Mouse (Mus musculus): ENCODE data around the gene Palld.

Gene Palld

DNA sequence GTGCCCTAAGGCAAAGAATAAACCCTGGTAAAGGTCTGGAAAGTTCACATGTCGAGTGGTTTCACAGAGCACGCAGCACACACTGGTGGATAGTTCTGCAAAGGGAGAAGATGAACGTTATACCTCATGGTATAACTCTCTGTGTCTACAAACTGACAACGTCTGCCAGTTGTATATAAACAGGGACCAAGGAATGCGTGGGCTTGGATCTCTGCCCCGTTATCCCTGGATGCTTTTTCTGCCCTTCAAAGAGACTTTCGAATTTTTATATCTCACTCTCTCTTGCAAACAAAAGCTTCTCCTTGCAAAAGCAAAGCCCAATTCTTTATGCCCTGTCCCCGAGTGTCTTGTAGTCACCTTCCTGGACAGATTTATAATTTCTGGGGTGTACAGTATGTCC is 319.9 kb downstream of the Palld start:
- TF ChIP-seq POU5F1 (IDR thresholded peaks at IDR 0.05; ENCODE audit: borderline replicate concordance, low read length) (no peak), CTCF (conservative IDR thresholded peaks at IDR 0.05; ENCODE audit: low read length) (no peak), NANOG (IDR thresholded peaks at IDR 0.05; ENCODE audit: borderline replicate concordance, low read length) (no peak)
- peaks cover 7% of the 10 kb centered on the region for H3K27me3 ChIP-seq (ENCODE audit: insufficient read depth, low read length)
- H3K4me3 ChIP-seq (replicated peaks; ENCODE audit: low read length), result no peak overlapping the region
- H3K9me3 ChIP-seq (ENCODE audit: low read length), result no peaks in the 10 kb centered on the region
- no peaks in the 10 kb centered on the region for H3K36me3 ChIP-seq (ENCODE audit: insufficient read depth, low read length)
- peaks cover 7% of the 10 kb centered on the region for H3K4me1 ChIP-seq (replicated peaks; ENCODE audit: low read depth, low read length)

DNA sequence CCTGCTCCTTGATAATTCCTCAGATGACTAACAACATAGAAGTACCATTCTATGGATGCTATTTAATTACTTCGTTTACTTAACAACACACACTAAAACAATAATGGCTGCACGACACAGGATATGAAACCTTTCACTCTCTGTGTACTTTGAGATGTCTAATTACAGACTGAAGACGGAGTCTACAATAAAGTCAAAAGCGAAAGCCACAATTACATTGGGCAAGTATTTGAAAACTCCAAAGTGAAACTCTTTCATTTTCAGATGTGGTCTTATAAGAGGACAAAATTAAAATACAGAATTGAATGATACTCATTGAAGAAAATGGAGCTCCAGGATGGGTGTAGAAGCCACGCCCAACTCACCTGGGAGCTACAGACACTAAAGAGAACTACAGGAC is 321.2 kb downstream of the Palld start:
- Histone ChIP-seq H3K4me3 (replicated peaks; ENCODE audit: low read length) (no peak overlapping the region), H3K36me3 (ENCODE audit: insufficient read depth, low read length) (no peaks in the 10 kb centered on the region), H3K4me1 (replicated peaks; ENCODE audit: low read depth, low read length) (peaks cover 7% of the 10 kb centered on the region), H3K27me3 (ENCODE audit: insufficient read depth, low read length) (0 out of 2 replicates have a peak, but pooled peaks cover 1% of the 10 kb centered on the region), H3K9me3 (ENCODE audit: low read length) (no peaks in the 10 kb centered on the region)
- TF ChIP-seq NANOG (IDR thresholded peaks at IDR 0.05; ENCODE audit: borderline replicate concordance, low read length) (no peak), POU5F1 (IDR thresholded peaks at IDR 0.05; ENCODE audit: borderline replicate concordance, low read length) (no peak), CTCF (conservative IDR thresholded peaks at IDR 0.05; ENCODE audit: low read length) (no peak)

- TF ChIP-seq POU5F1 (IDR thresholded peaks at IDR 0.05; ENCODE audit: borderline replicate concordance, low read length) (no peak), CTCF (conservative IDR thresholded peaks at IDR 0.05; ENCODE audit: low read length) (no peak), NANOG (IDR thresholded peaks at IDR 0.05; ENCODE audit: borderline replicate concordance, low read length) (no peak)
- Histone ChIP-seq H3K27me3 (ENCODE audit: insufficient read depth, low read length) (no peaks in the 10 kb centered on the region), H3K36me3 (ENCODE audit: insufficient read depth, low read length) (no peaks in the 10 kb centered on the region), H3K9me3 (ENCODE audit: low read length) (no peaks in the 10 kb centered on the region), H3K4me1 (replicated peaks; ENCODE audit: low read depth, low read length) (peaks cover 4% of the 10 kb centered on the region), H3K4me3 (replicated peaks; ENCODE audit: low read length) (no peak overlapping the region)
These were observed 322.7 kb downstream of the Palld start for GRCm38 (mm10) chr8:61579831-61580230.

DNA sequence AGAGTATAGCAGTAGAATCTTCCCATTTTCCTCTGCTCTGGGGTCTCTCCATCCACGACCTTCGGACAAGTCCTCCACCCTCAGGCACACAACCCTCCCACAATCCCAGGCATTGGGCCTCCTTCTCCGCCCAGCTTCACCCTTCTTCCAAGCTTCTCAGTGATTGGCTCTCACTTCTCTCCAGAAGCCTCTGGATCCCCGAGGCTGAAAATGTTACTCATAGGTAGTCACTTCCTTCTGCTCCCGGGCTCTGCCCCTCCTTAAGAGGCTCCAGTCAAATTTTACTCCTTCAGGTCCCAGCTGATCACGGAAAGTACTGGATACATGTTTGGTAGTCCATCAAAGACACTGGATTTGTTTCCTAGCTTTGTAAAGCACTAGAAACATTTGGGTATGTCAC is 323.7 kb downstream of the Palld start:
- H3K9me3 ChIP-seq (ENCODE audit: low read length), result no peaks in the 10 kb centered on the region
- no peak for TF ChIP-seq POU5F1 (IDR thresholded peaks at IDR 0.05; ENCODE audit: borderline replicate concordance, low read length)
- TF ChIP-seq NANOG (IDR thresholded peaks at IDR 0.05; ENCODE audit: borderline replicate concordance, low read length), result no peak
- no peak for TF ChIP-seq CTCF (conservative IDR thresholded peaks at IDR 0.05; ENCODE audit: low read length)
- no peaks in the 10 kb centered on the region for H3K4me1 ChIP-seq (replicated peaks; ENCODE audit: low read depth, low read length)
- no peaks in the 10 kb centered on the region for H3K36me3 ChIP-seq (ENCODE audit: insufficient read depth, low read length)
- H3K27me3 ChIP-seq (ENCODE audit: insufficient read depth, low read length), result no peaks in the 10 kb centered on the region
- no peak overlapping the region for H3K4me3 ChIP-seq (replicated peaks; ENCODE audit: low read length)

DNA sequence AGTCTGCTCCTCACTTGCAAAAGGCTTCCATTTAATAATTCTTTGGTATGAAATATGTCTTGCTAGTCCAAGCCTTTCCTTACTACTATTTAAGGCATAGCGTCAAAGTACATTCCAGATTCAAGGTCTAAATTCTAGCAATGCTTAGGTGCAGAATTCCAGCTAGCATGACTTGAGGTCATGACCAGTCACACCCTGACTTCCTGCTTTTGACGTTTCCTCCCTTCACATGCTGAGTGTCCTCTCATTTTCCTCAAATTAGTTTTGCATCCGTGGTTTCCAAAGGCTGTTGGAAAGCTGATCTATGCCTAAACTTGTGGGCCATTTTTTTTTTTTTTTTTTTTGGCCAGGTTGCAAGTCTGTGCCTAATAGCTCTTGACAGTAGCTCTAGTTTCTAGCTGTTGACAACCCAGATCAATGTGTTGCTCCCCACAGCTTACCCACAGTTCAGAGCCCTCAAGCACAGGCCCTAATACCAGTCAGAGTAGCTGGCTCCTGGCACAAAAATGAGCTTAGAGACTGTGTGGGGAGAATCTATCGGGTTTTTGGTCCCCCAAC is 327.3 kb downstream of the Palld start:
- Histone ChIP-seq H3K4me3 (replicated peaks; ENCODE audit: low read length) (no peak overlapping the region), H3K27me3 (ENCODE audit: insufficient read depth, low read length) (no peaks in the 10 kb centered on the region), H3K9me3 (ENCODE audit: low read length) (no peaks in the 10 kb centered on the region), H3K36me3 (ENCODE audit: insufficient read depth, low read length) (no peaks in the 10 kb centered on the region), H3K4me1 (replicated peaks; ENCODE audit: low read depth, low read length) (no peaks in the 10 kb centered on the region)
- no peak for TF ChIP-seq NANOG (IDR thresholded peaks at IDR 0.05; ENCODE audit: borderline replicate concordance, low read length)
- TF ChIP-seq POU5F1 (IDR thresholded peaks at IDR 0.05; ENCODE audit: borderline replicate concordance, low read length), result no peak
- no peak for TF ChIP-seq CTCF (conservative IDR thresholded peaks at IDR 0.05; ENCODE audit: low read length)

DNA sequence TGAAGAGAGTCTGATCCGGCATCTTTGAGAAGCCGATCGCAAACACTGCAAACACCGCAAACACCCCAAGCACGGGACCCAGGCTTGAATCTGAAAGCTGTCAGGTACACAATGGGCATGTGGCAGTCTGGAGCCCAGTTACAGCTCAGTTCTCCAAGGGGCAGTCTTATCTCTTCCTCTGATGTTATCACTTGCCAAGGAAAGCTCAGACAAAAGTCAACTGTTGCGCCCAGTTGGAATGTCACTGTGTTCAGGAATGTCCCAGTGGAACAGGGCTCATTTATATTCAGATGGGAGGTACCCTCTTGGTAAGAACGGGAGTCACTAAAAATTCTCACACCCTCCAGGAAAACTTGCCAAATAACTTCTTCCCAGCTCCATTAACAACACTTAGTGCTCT is 328.0 kb downstream of the Palld start:
- H3K4me1 ChIP-seq (replicated peaks; ENCODE audit: low read depth, low read length), result no peaks in the 10 kb centered on the region
- TF ChIP-seq NANOG (IDR thresholded peaks at IDR 0.05; ENCODE audit: borderline replicate concordance, low read length) (no peak), POU5F1 (IDR thresholded peaks at IDR 0.05; ENCODE audit: borderline replicate concordance, low read length) (no peak), CTCF (conservative IDR thresholded peaks at IDR 0.05; ENCODE audit: low read length) (no peak)
- H3K27me3 ChIP-seq (ENCODE audit: insufficient read depth, low read length), result no peaks in the 10 kb centered on the region
- no peaks in the 10 kb centered on the region for H3K36me3 ChIP-seq (ENCODE audit: insufficient read depth, low read length)
- no peak overlapping the region for H3K4me3 ChIP-seq (replicated peaks; ENCODE audit: low read length)
- H3K9me3 ChIP-seq (ENCODE audit: low read length), result no peaks in the 10 kb centered on the region

GRCm38 (mm10) chr8:61573179-61573937 is 329.1 kb downstream of the Palld start:
- no peaks in the 10 kb centered on the region for H3K9me3 ChIP-seq (ENCODE audit: low read length)
- H3K4me1 ChIP-seq (replicated peaks; ENCODE audit: low read depth, low read length), result no peaks in the 10 kb centered on the region
- H3K27me3 ChIP-seq (ENCODE audit: insufficient read depth, low read length), result no peaks in the 10 kb centered on the region
- no peak overlapping the region for H3K4me3 ChIP-seq (replicated peaks; ENCODE audit: low read length)
- TF ChIP-seq NANOG (IDR thresholded peaks at IDR 0.05; ENCODE audit: borderline replicate concordance, low read length) (no peak), POU5F1 (IDR thresholded peaks at IDR 0.05; ENCODE audit: borderline replicate concordance, low read length) (no peak), CTCF (conservative IDR thresholded peaks at IDR 0.05; ENCODE audit: low read length) (no peak)
- H3K36me3 ChIP-seq (ENCODE audit: insufficient read depth, low read length), result no peaks in the 10 kb centered on the region

GRCm38 (mm10) chr8:61572697-61573096 is 329.8 kb downstream of the Palld start:
- no peak for TF ChIP-seq POU5F1 (IDR thresholded peaks at IDR 0.05; ENCODE audit: borderline replicate concordance, low read length)
- TF ChIP-seq CTCF (conservative IDR thresholded peaks at IDR 0.05; ENCODE audit: low read length), result no peak
- TF ChIP-seq NANOG (IDR thresholded peaks at IDR 0.05; ENCODE audit: borderline replicate concordance, low read length), result no peak
- Histone ChIP-seq H3K4me3 (replicated peaks; ENCODE audit: low read length) (no peak overlapping the region), H3K27me3 (ENCODE audit: insufficient read depth, low read length) (no peaks in the 10 kb centered on the region), H3K36me3 (ENCODE audit: insufficient read depth, low read length) (no peaks in the 10 kb centered on the region), H3K9me3 (ENCODE audit: low read length) (no peaks in the 10 kb centered on the region), H3K4me1 (replicated peaks; ENCODE audit: low read depth, low read length) (no peaks in the 10 kb centered on the region)

Data from E14TG2a.4 (cell line).